Mouse (Mus musculus): ENCODE measurements around the gene Mmrn1. TPM values are rescaled to one million over a fixed set of nuclear protein-coding genes. Genes with fewer than 3 reads are reported as not detected.

Mmrn1 gene
- polyA plus RNA-seq, 1 experiment from 2014 or later, result 4.5 TPM

Other genes with a start within 250 kb of the Mmrn1 start
- gene Snca, start 95.1 kb upstream of the Mmrn1 start, polyA plus RNA-seq (2015; fragmentation: Nextera tagmentation; extraction: Ambion mirVana), result 88.1 and 104 TPM in 2 replicates